Mouse (Mus musculus) layer of hippocampus, adult 18-20 months (tissue): ENCODE data around the gene Arl15. TPM values are rescaled to one million over a fixed set of nuclear protein-coding genes. Genes with fewer than 3 reads are reported as not detected.
A peak's percentile ranks its signal among the peaks of the same experiment; 100 is the strongest.

Source experiments
- DNase-seq, 2 experiments: peaks; one replicate each; pipeline ENCODE4 v3.0.0; 2022; ENCODE audit warnings: low spot score in 2 of 2
- total RNA-seq, 2 experiments: library from RNA; stranded (reverse); gene quantifications; 2 replicates each; pipeline ENCODE4 v1.2.3; 2021

Arl15 gene
- total RNA-seq, 2 experiments from 2014 or later, result 57.4 to 61.0 TPM

GRCm38 (mm10) chr13:114090786-114091185, 296.5 kb downstream of the Arl15 start:
- no peak for DNase-seq

DNA sequence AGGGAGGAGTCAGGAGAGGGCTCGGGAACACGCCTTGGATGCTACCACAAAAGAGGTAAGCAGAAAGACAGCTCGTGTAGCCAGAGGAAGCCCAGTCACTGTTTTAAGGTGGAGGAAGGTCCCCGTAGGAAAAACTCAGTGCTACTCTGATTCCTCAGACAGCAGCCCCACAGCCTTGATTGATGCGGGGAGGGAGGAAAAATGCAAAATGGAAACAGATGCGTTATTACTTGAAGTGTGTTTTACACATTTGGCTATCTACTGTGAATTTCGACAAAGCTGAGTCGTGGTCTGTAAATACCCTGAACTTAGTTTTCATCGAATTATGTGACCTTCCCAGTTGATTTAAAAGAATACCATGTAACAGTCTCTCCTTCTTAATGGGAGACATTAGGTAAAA, 296.9 kb downstream of the Arl15 start:
- no peak for DNase-seq

DNA sequence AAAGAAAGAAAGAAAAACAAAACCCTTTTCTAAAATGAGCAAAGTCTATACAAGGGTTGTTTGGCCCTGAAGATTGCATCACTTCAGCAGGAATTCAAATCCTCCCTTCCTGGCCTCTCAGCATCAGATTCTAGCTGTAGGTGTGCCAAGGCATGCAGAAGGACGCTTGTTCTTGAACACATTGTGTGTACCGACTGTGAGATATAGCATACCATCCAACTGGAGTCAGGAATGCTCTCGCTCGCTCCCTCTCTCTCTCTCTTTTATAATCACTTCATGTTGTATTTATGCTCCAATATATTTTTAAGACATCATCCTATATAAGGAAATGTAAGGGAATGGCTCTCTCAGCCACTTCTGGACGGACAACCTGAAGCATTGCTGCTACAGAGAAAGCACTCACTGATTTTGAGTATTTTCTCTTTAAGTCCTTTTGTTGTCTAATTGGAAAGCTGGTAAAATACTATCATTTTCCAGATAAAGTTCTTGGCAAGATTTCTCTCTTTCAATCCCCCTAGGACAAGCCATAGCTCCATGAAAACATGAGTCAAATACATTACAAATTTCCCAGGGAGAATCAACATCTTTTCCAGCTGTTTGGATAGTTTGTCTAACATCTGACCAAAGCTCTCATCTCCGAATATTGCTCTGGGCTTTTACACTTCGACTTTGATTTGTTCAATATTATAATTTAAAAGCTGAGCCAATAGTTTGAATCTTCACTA, 300.0 kb downstream of the Arl15 start:
- DNase-seq, result no peak

GRCm38 (mm10) chr13:114095440-114095839, 301.1 kb downstream of the Arl15 start:
- no peak for DNase-seq

GRCm38 (mm10) chr13:114096386-114096785, 302.1 kb downstream of the Arl15 start:
- DNase-seq, result no peak

- no peak for DNase-seq
Observed at GRCm38 (mm10) chr13:114101155-114101554, 306.9 kb downstream of the Arl15 start.

GRCm38 (mm10) chr13:114106083-114106482, 311.8 kb downstream of the Arl15 start:
- DNase-seq, result no peak

- DNase-seq, result no peak
Observed at GRCm38 (mm10) chr13:114107499-114107898, 313.2 kb downstream of the Arl15 start.

GRCm38 (mm10) chr13:114109441-114109840, 315.1 kb downstream of the Arl15 start:
- no peak for DNase-seq

GRCm38 (mm10) chr13:114109845-114110244, 315.5 kb downstream of the Arl15 start:
- no peak for DNase-seq

DNA sequence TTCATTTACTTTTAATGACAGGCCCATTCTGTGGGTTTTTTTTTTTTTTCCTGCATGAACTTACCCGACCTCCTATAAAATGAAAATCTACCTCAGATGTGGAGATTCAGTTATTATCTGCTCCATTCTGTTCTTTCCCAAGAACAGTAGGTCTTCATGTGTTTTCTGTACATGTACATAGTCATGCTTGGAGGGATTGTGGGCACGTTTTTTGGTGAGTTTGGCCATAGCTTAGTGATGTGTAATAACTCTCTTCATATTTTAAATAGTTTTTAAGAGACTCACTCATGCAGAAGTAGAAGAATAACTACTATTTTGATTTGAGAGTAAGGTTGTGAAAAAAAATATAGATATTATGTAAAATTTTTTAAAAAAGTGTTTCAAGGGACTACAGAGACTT, 319.2 kb downstream of the Arl15 start:
- DNase-seq, result no peak

GRCm38 (mm10) chr13:114114586-114114985, 320.3 kb downstream of the Arl15 start:
- DNase-seq, result no peak

- no peak for DNase-seq
Observed at GRCm38 (mm10) chr13:114115106-114115505, 320.8 kb downstream of the Arl15 start.

- no peak for DNase-seq
Observed at GRCm38 (mm10) chr13:114118104-114118830, 324.0 kb downstream of the Arl15 start.

DNA sequence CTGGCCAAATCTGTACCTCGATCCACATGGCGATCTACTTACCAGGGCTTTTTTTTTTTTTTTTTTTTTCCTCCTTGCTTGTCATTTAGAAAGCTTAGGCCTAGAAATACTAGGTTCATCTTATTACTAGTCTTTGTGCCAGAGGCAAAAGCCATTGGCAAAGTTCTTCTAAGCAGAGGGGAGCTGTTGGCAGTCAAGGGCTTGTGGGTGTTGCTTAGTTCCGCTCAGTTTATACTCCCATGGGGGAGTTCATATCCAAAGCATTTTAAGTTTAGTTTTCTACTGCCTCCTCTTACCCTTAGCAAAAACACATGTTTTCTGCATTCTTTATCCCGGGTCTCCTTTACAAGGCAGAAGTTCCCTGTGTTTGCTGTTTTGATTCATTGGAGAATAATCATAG, 325.5 kb downstream of the Arl15 start:
- DNase-seq, result no peak

- DNase-seq, result no peak
Observed at GRCm38 (mm10) chr13:114121591-114121990, 327.3 kb downstream of the Arl15 start.

GRCm38 (mm10) chr13:114123391-114123790, 329.1 kb downstream of the Arl15 start:
- DNase-seq, result no peak

GRCm38 (mm10) chr13:114124385-114124784, 330.1 kb downstream of the Arl15 start:
- no peak for DNase-seq

- no peak for DNase-seq
Observed at GRCm38 (mm10) chr13:114124991-114125390, 330.7 kb downstream of the Arl15 start.

DNA sequence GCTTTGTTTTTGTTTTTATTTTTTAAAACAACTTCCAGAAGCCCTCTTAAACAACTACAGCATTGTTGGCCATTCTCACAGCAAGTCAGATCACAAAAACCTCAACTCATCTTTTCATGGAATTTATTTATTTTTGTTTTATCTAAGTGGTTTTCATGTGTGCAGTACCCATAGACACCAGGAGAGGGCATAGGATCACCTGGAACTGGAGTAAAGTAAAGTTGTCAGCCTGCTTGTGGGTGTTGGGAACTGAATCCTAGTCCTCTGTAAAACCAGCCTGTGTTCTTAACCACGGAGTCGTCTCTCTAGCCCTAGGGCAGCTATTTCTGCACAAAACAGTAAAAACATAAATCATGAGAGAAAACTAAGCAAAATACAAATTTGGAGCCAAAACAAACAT, 334.1 kb downstream of the Arl15 start:
- no peak for DNase-seq

DNA sequence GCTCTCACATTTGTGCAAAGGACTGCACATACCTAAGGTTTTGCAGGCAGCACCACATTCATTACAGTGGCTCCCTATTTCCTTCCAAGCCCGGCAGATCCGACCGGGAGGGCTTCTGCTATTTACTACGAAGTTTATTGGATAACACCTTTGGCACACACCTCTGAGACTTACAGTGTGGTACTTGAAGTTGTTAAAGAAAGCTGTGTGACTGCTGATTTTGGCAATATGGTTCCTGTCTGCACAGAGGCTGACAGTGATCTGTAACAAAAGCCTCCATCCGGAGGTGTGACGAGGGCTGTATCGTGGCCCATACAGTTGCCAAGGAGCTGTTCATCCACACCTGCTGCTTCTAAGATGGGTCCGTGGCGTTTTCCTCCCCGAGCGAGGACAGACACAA, 335.7 kb downstream of the Arl15 start:
- DNase-seq, result no peak

GRCm38 (mm10) chr13:114130566-114131319, 336.4 kb downstream of the Arl15 start:
- DNase-seq, result peak; percentile 34 to 64
